Mouse (Mus musculus): ENCODE measurements around the gene Rbm39. TPM values are rescaled to one million over a fixed set of nuclear protein-coding genes. Genes with fewer than 3 reads are reported as not detected.
"Not testable (repeated sequence)": the region's sequence is repeated elsewhere in the genome, so short reads cannot be mapped to it uniquely, and the experiment has no call there.

The Rbm39 gene
- polyA plus RNA-seq, 1 experiment: 188 TPM

DNA sequence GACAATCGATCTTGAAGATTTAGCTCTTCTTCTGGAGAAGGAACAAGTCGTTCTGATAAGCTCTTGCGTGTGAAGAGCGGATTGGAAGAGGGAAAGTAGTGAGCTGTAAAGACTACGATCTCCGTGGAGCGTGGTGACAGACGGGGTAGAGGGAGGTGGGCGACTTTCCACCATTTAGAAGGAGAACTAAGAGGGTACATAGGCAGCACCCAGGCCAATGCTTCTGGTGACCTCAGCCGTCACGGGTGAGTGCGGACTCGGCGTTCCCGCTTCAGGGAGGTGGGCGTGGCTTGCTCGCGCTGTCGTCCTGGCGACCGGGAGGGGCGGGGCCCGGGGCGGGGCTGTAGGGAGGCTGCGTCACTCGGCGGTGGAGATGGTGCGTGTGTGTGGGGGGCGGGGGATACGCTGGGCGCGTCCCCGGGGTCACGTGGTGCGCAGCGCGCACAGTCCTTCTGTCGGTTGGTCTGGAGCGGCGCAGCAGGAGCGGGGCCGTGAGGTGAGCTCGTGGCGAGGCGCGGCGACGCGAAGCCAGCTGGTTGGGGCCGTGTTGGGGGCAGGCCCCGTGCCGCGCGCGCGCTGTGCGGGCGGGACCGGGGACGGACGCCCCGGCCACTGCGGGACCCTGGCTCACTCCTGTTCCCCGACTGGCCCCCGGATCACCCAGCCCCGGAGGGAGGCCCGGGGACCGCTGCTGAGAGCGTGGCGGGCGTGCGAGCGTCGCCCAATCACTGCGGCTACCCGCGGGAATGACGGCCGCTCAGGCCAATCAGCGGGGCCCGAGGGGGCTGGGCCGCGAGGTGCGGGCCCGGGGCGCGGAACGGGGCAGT is 16.5 kb upstream of the Rbm39 start, which contains the start of gene Phf20:
Gene Phf20 (plus strand): TSS at position 165 of the 827 bp plus-strand sequence.
- TF ChIP-seq POLR2A (IDR thresholded peaks at IDR 0.05; ENCODE audit: borderline replicate concordance, extremely low read depth, insufficient read depth, insufficient read length, poor library complexity, severe bottlenecking): peak; percentile 59; the same call in 1 of the 2 replicates
- TF ChIP-seq CTCF (IDR thresholded peaks at IDR 0.05; ENCODE audit: borderline replicate concordance, extremely low read depth, insufficient read depth, insufficient read length): no peak
- peak; percentile 98 for DNase-seq (ENCODE audit: low read depth)

DNA sequence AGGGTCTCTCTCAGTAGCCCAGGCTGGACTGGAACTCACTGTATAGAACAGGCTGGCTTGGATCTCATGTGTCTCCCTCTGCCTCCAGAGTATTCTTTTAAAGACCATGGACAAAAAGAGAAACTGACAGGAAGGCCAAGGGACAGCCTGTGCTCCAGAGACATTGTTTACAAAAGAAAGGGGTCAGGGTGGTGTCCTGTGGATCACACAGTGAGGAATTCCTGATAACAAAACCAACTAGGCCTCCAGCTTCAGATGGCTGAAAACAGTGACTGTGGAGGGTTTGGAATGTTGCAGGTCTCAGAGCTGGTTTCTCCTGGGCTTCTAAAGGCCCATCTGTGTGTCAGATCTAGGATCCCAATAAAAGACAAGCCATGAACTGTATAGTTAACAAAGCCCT is 14.5 kb upstream of the Rbm39 start:
- DNase-seq (ENCODE audit: low read depth): no peak
- TF ChIP-seq POLR2A (IDR thresholded peaks at IDR 0.05; ENCODE audit: borderline replicate concordance, extremely low read depth, insufficient read depth, insufficient read length, poor library complexity, severe bottlenecking): no peak
- TF ChIP-seq CTCF (IDR thresholded peaks at IDR 0.05; ENCODE audit: borderline replicate concordance, extremely low read depth, insufficient read depth, insufficient read length): no peak

DNA sequence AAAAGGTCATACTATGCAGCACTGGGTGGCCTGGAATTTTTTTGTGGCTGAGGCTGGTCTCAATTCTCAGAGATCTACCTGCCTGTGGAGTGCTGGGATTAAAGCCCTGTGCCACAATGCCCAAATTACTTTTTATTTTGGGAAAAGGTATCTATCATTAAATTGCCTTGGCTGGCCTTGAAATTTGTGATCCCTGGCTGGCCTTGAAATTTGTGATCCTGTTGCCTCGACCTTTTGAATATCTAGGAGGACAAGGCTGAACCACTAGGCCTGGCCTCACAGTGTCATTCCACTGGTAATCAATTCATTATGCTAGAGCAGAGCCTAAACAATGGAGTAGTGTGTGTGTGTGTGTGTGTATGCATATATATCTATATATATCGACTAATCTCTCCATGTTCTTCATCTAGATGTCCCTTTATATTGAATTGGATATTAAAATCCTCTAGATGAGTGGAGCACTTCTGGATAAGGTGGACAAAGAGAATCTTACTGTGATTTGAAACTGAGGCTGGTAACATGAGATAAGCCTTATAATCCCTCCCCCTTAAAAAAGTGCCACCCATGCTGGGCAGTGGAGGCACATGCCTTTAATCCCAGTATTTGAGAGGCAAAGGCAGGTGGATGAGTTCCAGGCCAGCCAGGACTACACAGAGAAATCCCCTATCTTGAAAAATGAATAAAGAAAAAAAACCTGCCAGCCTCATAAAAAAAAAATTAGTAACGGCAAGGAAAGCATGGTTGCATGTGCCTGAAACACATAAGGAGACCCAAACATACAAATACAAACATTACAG is 13.2 kb upstream of the Rbm39 start:
- TF ChIP-seq CTCF (IDR thresholded peaks at IDR 0.05; ENCODE audit: borderline replicate concordance, extremely low read depth, insufficient read depth, insufficient read length): no peak
- no peak for TF ChIP-seq POLR2A (IDR thresholded peaks at IDR 0.05; ENCODE audit: borderline replicate concordance, extremely low read depth, insufficient read depth, insufficient read length, poor library complexity, severe bottlenecking)
- no peak for DNase-seq (ENCODE audit: low read depth)

DNA sequence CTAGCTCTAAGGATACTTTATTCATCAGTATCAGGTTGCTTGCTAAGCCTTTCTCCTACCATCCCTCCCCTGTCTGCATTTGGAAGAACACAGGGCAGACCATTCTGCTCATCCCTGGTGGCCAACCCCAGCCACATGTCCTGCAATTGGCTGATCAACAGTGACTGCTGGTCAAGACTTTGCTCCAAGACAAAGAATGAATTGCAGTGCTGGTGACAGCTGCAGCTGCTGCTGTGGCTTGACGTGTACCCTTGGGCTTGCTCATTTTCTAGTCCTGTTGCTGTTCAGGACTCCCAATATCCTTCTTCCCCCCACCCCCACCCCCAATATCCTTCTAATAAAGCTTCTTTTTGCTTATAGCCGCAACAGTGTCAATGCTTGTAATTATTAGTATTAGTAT is 12.0 kb upstream of the Rbm39 start:
- TF ChIP-seq POLR2A (IDR thresholded peaks at IDR 0.05; ENCODE audit: borderline replicate concordance, extremely low read depth, insufficient read depth, insufficient read length, poor library complexity, severe bottlenecking) (no peak), CTCF (IDR thresholded peaks at IDR 0.05; ENCODE audit: borderline replicate concordance, extremely low read depth, insufficient read depth, insufficient read length) (no peak)
- DNase-seq (ENCODE audit: low read depth): no peak

DNA sequence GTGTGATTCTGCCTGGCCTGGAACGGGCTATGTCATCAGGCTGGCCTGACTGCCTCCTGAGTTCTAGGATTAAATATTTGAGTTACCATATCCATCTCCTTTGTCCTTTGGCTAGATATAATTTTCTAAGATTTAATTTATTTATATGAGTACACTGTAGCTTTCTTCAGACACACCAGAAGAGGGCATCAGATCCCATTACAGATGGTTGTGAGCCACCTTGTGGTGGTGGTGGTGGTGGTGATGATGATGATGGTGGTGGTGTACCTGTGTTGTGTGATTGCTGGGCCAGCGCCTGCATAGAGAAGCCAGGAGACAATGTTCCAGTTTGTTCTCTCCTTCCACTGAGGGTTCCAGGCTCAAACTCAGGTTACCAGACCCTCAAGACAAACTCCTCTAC is 11.5 kb upstream of the Rbm39 start:
- no peak for TF ChIP-seq POLR2A (IDR thresholded peaks at IDR 0.05; ENCODE audit: borderline replicate concordance, extremely low read depth, insufficient read depth, insufficient read length, poor library complexity, severe bottlenecking)
- no peak for TF ChIP-seq CTCF (IDR thresholded peaks at IDR 0.05; ENCODE audit: borderline replicate concordance, extremely low read depth, insufficient read depth, insufficient read length)
- no peak for DNase-seq (ENCODE audit: low read depth)

DNA sequence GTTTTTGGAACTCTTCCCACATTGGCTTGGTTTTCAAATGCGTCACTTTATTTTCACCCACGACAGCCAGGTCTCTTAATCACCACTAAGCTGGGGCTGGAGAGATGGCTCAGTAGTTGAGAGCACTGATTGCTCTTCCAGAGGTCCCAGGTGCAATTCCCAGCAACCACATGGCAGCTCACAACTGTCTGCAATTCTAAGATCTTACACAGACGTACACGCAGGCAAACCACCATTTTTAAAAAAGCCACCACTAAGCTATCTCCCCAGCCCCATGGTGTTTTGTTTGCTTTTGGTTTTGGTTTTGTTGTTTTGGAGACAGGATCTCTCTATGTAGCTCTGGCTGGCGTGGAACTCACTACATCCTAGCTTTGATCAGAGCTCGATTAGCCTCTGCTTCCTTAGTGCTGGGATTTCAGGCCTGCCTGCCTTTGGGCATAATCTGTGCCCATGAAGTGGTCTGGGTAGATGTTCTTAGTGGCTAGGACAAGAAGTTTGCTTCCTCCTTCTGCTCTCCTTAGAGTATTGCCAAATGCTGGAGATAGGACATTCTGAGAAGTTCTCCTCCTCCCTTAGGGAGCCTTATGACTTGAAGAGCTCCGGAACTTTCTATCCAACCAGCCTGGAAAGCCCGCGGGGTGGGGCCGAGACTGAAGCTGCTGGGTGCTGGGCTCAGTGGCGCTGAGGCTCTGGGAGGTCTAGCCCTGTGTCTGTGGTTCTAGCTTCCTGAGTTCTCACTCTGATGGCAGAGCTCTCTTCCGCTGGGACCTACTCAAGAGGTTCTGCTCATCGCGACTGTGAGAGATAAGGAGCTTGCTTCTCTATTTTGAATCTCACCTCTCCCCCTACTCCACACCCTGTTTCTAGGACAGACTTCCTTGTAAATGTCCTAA is 10.2 kb upstream of the Rbm39 start:
- no peak for DNase-seq (ENCODE audit: low read depth)
- no peak for TF ChIP-seq POLR2A (IDR thresholded peaks at IDR 0.05; ENCODE audit: borderline replicate concordance, extremely low read depth, insufficient read depth, insufficient read length, poor library complexity, severe bottlenecking)
- TF ChIP-seq CTCF (IDR thresholded peaks at IDR 0.05; ENCODE audit: borderline replicate concordance, extremely low read depth, insufficient read depth, insufficient read length): no peak

DNA sequence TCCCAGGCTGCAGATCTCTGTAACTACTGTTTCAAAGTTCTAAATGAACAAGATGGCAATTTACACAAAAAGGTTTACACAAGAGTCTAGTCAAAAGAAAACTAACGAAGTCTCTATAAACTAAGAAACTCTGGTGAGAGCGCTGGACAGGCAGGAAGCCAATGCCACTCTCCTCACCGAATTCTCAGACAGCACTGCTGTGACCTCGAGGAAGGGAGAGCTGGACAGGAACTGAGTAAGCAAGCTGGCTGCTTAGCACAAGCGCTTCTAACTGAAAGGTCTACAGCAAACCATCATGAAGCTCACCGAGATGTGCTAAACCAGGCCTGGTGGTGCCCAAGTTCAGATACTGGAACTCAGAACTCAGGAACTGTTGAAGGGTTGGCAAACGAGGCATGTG is 9.2 kb upstream of the Rbm39 start:
- DNase-seq (ENCODE audit: low read depth): not testable (repeated sequence)

DNA sequence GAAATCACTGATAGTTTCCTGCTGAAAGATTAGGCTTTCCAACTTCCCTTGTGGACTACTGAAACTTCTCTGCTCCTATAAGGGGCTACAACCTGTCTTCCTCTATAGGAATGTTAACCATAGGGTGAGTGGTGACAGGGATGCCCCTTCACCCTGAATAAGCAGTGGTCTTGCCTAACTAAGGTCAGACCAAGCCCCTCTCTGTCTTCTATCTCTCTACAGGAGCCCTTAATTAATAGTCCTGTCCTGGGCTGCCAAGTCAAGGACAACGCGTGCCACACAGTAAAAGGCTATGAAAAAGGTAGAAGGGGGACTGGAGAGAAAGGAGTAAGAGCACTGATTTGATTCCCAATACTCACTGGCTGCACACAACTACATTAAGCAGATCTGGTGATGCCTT is 1.6 kb upstream of the Rbm39 start:
- DNase-seq (ENCODE audit: low read depth): no peak
- no peak for TF ChIP-seq POLR2A (IDR thresholded peaks at IDR 0.05; ENCODE audit: borderline replicate concordance, extremely low read depth, insufficient read depth, insufficient read length, poor library complexity, severe bottlenecking)
- TF ChIP-seq CTCF (IDR thresholded peaks at IDR 0.05; ENCODE audit: borderline replicate concordance, extremely low read depth, insufficient read depth, insufficient read length): no peak

DNA sequence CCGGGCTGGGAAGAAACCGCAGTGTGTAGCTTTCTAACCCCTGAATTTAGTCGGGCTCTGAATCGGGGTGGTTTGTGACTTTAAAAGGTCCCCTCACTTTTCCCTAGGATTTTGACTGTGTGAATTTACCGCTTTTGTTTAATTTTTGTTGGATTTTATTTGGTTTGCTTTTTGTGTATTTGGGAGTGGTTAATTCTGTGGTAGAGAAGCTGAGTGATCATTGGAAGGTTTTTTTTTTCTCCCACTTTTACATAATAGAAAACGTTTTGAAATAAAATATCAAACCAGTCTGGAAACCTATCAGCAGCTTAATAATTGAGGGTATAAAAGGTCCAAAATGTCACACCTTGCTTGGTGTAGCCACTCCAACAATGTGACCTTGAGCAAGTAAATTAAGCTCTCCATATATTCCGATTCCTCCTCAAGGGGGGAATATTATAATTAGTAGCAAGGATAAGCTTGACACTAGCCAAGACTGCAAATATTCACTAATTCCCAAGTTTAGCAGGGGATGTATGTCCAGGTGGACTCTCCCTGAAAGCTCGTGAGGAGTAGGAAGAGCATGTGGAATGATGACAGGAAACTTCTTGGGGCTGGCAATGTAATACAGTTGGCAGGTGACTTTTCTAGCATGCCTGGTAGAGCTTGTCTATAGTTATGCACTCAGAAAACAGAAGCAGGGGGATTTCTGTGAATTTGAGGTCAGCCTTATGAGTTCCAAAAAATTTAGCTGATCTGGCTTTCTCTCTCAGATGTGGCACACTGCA is 969 bp upstream of the Rbm39 start:
- peak; percentile 11 for DNase-seq (ENCODE audit: low read depth)
- TF ChIP-seq CTCF (IDR thresholded peaks at IDR 0.05; ENCODE audit: borderline replicate concordance, extremely low read depth, insufficient read depth, insufficient read length): no peak
- TF ChIP-seq POLR2A (IDR thresholded peaks at IDR 0.05; ENCODE audit: borderline replicate concordance, extremely low read depth, insufficient read depth, insufficient read length, poor library complexity, severe bottlenecking): no peak

DNA sequence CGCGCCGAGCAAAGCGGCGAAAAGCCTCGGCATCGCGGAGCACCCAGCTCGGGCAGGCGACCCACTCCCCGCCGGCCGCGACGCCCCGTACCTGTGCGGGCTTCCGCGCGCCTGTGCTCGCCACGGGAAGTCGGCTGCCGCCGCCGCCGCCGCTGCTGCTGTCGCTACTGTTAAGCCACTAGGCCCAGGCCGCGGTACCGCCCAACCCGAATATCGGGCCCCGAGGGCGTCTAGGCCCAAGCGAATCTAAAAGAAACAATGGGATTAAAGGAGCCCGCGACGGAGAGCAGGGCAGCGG is 293 bp downstream of the Rbm39 start:
- DNase-seq (ENCODE audit: low read depth): no peak
- TF ChIP-seq CTCF (IDR thresholded peaks at IDR 0.05; ENCODE audit: borderline replicate concordance, extremely low read depth, insufficient read depth, insufficient read length) (no peak), POLR2A (IDR thresholded peaks at IDR 0.05; ENCODE audit: borderline replicate concordance, extremely low read depth, insufficient read depth, insufficient read length, poor library complexity, severe bottlenecking) (no peak)
